Mouse (Mus musculus) thymus, adult 2 months (tissue): Measurements from ENCODE around the gene Abcc6. TPM values are rescaled to one million over a fixed set of nuclear protein-coding genes. Genes with fewer than 3 reads are reported as not detected.

Experiments used
- DNase-seq: peaks from one replicate; pipeline ENCODE4 v3.0.0; 2021
- H3K27ac ChIP-seq: fragments of 200-500 bp; 2 replicates; pipeline ENCODE4 v1.5.1; 2012; ENCODE audit warnings: low read length, control low read depth; ENCODE audit not compliant: control insufficient read depth, insufficient read depth
- H3K27me3 ChIP-seq: fragments of 200-500 bp; 2 replicates; pipeline ENCODE4 v1.6.1; 2012; ENCODE audit warnings: mild to moderate bottlenecking, low read length, moderate library complexity, mixed read lengths; ENCODE audit not compliant: control insufficient read depth, insufficient read depth
- H3K36me3 ChIP-seq: fragments of 200-500 bp; 2 replicates; pipeline ENCODE4 v1.6.1; 2012; ENCODE audit warnings: mild to moderate bottlenecking, low read length, moderate library complexity; ENCODE audit not compliant: control insufficient read depth, insufficient read depth
- H3K4me1 ChIP-seq: fragments of 200-500 bp; replicated peaks from 2 replicates; pipeline ENCODE4 v1.6.1; 2012; ENCODE audit warnings: low read length; ENCODE audit not compliant: control insufficient read depth, insufficient read depth
- H3K4me3 ChIP-seq: fragments of 200-500 bp; 2 replicates; pipeline ENCODE4 v1.5.1; 2012; ENCODE audit warnings: mild to moderate bottlenecking, low read length, control low read depth, moderate library complexity; ENCODE audit not compliant: control insufficient read depth, insufficient read depth
- CTCF ChIP-seq: fragments of 200-500 bp; IDR thresholded peaks from 2 replicates; pipeline ENCODE4 v1.5.1; 2012; ENCODE audit warnings: mild to moderate bottlenecking, control low read depth, low read length, moderate library complexity, borderline replicate concordance; ENCODE audit not compliant: control insufficient read depth, poor library complexity, insufficient read depth; ENCODE audit errors: extremely low read depth
- POLR2A ChIP-seq: fragments of 200-500 bp; IDR thresholded peaks from 2 replicates; pipeline ENCODE4 v1.6.1; 2012; ENCODE audit warnings: mild to moderate bottlenecking, low read length, control low read depth, moderate library complexity; ENCODE audit not compliant: control insufficient read depth, poor library complexity, insufficient read depth; ENCODE audit errors: extremely low read depth
- WGBS: fragments of 180-500 bp; shearing (Covaris S2); methylation state at CpG from one replicate; pipeline ENCODE4 v1.1.7; 2018; 5-methylcytosine and 5-hydroxymethylcytosine counted together
- polyA plus RNA-seq: library from polyadenylated mRNA; depleted of rRNA; stranded (reverse); fragments of >200 nt; gene quantifications from 2 replicates; pipeline ENCODE4 v1.2.3, GENCODE M21; 2012

Abcc6 gene
- polyA plus RNA-seq, 1 experiment = 0.49 TPM

DNA sequence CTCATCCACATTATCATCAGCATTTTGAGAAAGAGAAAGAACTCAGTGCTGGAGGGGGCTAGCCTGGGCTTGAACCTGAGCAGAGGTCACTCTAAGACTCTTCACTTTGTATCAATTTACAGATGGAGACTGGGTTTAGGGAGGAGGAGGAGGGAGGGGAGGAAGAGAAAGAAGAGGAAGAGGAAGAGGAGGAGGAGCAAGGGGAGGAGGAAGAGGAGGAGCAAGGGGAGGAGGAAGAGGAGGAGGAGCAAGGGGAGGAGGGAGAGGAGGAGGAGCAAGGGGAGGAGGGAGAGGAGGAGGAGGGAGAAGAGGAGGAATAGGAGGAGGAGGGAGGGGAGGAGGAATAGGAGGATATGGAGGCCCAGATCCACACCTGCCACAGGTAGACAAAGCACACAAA, 18.0 kb downstream of the Abcc6 start:
- Histone ChIP-seq H3K4me3 (no peak overlapping the region), H3K27me3 (no peaks in the 10 kb centered on the region), H3K4me1 (no peaks in the 10 kb centered on the region; the same call in 1 of the 2 replicates), H3K27ac (no peak overlapping the region), H3K36me3 (no peaks in the 10 kb centered on the region)
- DNase-seq = no peak
- TF ChIP-seq CTCF (no peak), POLR2A (no peak)

DNA sequence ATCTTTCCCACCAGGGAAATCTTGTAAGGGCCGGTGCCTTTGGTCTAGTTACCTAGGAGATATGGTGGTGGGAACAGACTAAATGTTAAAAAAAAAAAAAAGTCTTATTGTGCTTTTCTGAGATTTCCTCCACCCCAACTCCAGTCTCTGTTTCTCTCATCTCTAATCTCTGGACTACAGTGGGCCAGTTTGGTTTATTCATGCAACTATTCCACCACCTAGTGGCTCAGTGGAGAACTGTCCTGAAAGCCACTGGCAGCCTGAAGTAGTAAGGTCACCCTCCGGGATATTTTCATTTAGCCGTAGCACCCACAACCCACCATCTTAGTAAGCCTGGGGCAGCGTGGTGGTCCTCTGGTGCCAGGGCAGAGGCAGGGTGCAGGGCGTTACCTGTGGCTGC, 20.5 kb downstream of the Abcc6 start:
- Histone ChIP-seq H3K4me3 (no peak overlapping the region), H3K4me1 (no peaks in the 10 kb centered on the region; the same call in 1 of the 2 replicates), H3K27me3 (no peaks in the 10 kb centered on the region), H3K36me3 (no peaks in the 10 kb centered on the region), H3K27ac (no peak overlapping the region)
- peak; percentile 51 for DNase-seq
- TF ChIP-seq POLR2A (no peak), CTCF (peak; percentile 45; the same call in 1 of the 2 replicates)
- 14% methylated on average over 5 of the region's 5 CpGs for WGBS

GRCm38 (mm10) chr7:46002748-46003147, 27.4 kb downstream of the Abcc6 start:
- H3K4me1 ChIP-seq = no peaks in the 10 kb centered on the region
- DNase-seq = no peak
- H3K4me3 ChIP-seq = no peak overlapping the region
- no peak overlapping the region for H3K27ac ChIP-seq
- H3K27me3 ChIP-seq = no peaks in the 10 kb centered on the region
- no peaks in the 10 kb centered on the region for H3K36me3 ChIP-seq
- WGBS = 64% methylated on average over 4 of the region's 4 CpGs
- TF ChIP-seq POLR2A (no peak), CTCF (no peak)

DNA sequence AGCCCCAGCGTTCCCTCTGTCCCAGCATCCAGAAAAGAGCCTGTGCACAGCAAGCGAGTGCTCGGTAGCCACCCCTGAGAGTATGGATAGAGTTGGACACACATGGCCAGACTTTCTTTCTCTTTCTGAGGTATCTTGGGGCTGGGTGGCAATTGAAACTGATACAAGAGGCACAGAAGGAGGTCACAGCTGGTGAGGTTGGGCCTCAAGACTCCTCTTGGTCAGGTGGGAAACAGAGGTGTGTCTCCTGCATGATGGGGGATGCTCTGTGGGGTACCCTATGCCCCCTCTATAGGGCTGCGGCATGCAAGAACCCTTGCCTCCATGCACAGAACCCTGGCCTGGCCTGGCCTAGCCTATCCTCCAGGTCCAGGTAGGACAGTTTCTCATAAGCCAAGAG, 29.5 kb downstream of the Abcc6 start:
- H3K4me1 ChIP-seq = no peaks in the 10 kb centered on the region
- 95% methylated on average over 4 of the region's 4 CpGs for WGBS
- H3K4me3 ChIP-seq = no peak overlapping the region
- DNase-seq = no peak
- no peak overlapping the region for H3K27ac ChIP-seq
- TF ChIP-seq POLR2A (no peak), CTCF (no peak)
- no peaks in the 10 kb centered on the region for H3K27me3 ChIP-seq
- H3K36me3 ChIP-seq = no peaks in the 10 kb centered on the region

DNA sequence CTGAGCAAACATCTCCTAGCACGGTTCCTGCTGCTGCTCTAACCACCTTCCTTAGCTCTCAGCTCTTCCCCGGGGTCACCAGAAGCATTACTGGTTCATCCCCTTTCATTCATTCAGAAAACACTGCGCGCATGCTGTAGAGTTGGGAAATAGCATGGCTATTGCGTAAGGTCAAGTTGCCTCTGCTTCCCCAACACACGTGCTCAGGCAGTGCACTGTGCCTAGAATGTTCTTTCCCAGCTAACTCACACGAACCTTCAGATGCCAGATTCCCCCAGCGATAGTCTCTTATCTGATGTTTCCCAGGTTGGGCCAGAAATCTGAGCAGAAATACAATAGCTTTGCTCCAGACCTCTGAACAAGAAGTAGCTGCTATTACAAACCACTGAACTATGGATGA, 37.6 kb downstream of the Abcc6 start:
- 82% methylated on average over 8 of the region's 8 CpGs for WGBS
- H3K36me3 ChIP-seq = no peaks in the 10 kb centered on the region
- no peak overlapping the region for H3K4me3 ChIP-seq
- TF ChIP-seq POLR2A = no peak
- no peak for TF ChIP-seq CTCF
- H3K27ac ChIP-seq = no peak overlapping the region
- DNase-seq = no peak
- H3K27me3 ChIP-seq = no peaks in the 10 kb centered on the region
- H3K4me1 ChIP-seq = no peaks in the 10 kb centered on the region

DNA sequence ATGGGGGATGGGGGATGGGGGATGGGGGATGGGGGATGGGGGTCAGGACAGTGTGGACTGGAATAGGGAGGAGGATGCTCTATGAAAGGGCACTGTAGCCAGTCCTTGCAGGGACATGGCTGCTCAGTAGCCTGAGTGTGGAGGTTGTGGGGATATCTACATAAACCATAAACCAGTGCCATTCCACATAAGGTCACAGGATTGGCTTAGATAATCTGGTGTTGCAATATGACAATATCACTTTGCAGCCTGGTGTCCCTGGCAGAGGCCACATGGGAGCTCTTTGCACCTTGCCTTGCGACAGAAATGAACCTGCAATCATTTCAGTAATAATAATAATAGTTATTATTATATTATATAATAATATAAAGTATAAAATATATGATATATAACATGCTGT, 41.8 kb downstream of the Abcc6 start:
- Histone ChIP-seq H3K4me1 (no peaks in the 10 kb centered on the region), H3K36me3 (no peaks in the 10 kb centered on the region), H3K27ac (no peak overlapping the region), H3K27me3 (no peaks in the 10 kb centered on the region), H3K4me3 (no peak overlapping the region)
- TF ChIP-seq CTCF = no peak
- WGBS = 88% methylated on average over 1 of the region's 1 CpGs
- no peak for DNase-seq

DNA sequence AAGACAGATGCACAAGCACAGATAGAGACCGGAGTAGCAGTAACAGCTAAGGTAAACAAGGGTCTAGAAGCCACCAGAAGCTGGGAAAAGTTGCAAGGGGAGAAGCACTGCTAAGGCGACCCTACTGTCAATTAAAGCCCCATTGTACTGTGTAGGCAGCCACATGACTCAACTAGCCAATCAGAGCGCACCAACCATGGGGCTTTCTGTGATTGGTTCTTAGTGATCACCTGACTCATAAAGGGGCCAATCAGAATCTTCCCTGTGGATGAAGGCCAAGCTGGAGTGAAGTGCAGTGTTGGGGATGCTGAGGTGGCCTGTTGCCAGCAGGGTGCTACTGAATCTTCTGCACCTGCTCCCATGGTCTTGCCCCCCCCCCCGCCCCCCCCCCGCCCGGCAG, 43.2 kb downstream of the Abcc6 start:
- Histone ChIP-seq H3K4me1 (no peaks in the 10 kb centered on the region), H3K4me3 (no peak overlapping the region), H3K27ac (no peak overlapping the region), H3K27me3 (no peaks in the 10 kb centered on the region), H3K36me3 (no peaks in the 10 kb centered on the region)
- no peak for DNase-seq
- WGBS = 84% methylated on average over 6 of the region's 6 CpGs
- TF ChIP-seq POLR2A = no peak
